Mouse (Mus musculus): ENCODE measurements around the gene Kirrel.

- TF ChIP-seq TCF12 (IDR thresholded peaks at IDR 0.05; ENCODE audit: insufficient read depth, poor library complexity, severe bottlenecking), result no peak
- no peak for TF ChIP-seq MYOD1 (IDR thresholded peaks at IDR 0.05; ENCODE audit: control insufficient read depth in 1 of 3, insufficient read length in 2 of 3, low read depth in 2 of 3)
- TF ChIP-seq POLR2A (IDR thresholded peaks at IDR 0.05; ENCODE audit: insufficient read length, low read depth), result no peak
- no peak for TF ChIP-seq USF1 (IDR thresholded peaks at IDR 0.05; ENCODE audit: low read depth)
- TF ChIP-seq MAX (IDR thresholded peaks at IDR 0.05; ENCODE audit: low read depth), result no peak
These were observed 69.7 kb downstream of the Kirrel start for GRCm38 (mm10) chr3:87104856-87105255.

Data from myocyte (in vitro differentiated cells).